Mouse (Mus musculus): Measurements from ENCODE around the gene Prps1l3. TPM values are rescaled to one million over a fixed set of nuclear protein-coding genes. Genes with fewer than 3 reads are reported as not detected.

Prps1l3 gene
- polyA plus RNA-seq, 1 experiment from 2014 or later, result 31.0 TPM

Other genes with a start within 250 kb of the Prps1l3 start
- 0.13 and 0.36 TPM in 2 replicates for gene Slc25a21, start 32.9 kb upstream of the Prps1l3 start, polyA plus RNA-seq (2014; fragmentation: Nextera tagmentation; extraction: Ambion mirVana)
- 4.9 and 5.0 TPM in 2 replicates for gene Mipol1, start within 50 bp of the Prps1l3 start, polyA plus RNA-seq (2014; fragmentation: Nextera tagmentation; extraction: Ambion mirVana)